Mouse (Mus musculus): ENCODE results near the gene Setd1b.

DNA sequence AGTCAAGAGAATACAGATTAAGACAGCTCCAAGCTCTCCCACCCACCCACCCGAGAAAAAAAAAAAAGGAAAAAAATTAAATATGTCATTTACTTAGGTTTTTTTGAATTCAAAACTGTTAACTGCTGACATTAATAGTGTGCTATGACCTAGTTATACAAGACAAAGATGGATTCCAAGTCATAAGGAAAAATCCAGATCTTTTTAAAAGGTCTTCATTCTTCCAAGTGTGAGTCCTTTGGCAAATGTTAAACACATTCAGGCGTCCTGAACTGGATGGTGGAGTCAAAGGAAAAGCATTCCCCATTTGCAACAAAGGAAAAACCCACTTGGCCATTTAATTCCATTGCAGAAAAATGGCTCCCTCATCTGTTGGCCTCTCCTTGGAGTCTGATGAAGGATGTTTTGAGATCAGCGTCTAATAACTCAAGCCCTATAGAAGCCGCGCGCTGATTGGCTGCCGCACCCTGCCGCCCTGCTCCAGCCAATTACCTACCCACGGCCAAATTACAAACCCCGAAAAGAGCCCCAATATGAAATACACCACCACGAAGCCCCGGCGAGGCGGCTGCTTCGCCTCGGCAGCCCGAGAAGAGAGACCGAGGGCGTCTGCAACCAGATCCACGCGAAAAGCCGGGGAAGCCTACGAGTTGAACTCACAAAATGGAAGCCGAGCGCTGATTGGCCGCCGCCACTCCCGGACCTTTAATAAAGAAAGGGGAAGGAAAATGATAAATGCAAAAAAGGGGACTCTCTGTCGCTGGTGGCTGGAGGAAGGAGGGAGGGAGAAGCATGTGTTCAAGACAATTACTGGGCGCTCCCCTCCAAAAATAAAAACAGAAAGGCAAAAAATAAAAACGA is 1.1 kb upstream of the Setd1b start:
- TF ChIP-seq POLR2A (IDR thresholded peaks at IDR 0.05; ENCODE audit: control insufficient read depth, low read depth, low read length) = peak; percentile 40; the same call in 1 of the 2 replicates
- no peak for TF ChIP-seq CTCF (IDR thresholded peaks at IDR 0.05; ENCODE audit: control insufficient read depth, insufficient read depth, insufficient replicate concordance, low read depth, low read length)
